Mouse (Mus musculus): ENCODE data around the gene Lrrc15. TPM values are rescaled to one million over a fixed set of nuclear protein-coding genes. Genes with fewer than 3 reads are reported as not detected.

The Lrrc15 gene
- polyA plus RNA-seq, 1 experiment from 2014 or later: 0.53 TPM

DNA sequence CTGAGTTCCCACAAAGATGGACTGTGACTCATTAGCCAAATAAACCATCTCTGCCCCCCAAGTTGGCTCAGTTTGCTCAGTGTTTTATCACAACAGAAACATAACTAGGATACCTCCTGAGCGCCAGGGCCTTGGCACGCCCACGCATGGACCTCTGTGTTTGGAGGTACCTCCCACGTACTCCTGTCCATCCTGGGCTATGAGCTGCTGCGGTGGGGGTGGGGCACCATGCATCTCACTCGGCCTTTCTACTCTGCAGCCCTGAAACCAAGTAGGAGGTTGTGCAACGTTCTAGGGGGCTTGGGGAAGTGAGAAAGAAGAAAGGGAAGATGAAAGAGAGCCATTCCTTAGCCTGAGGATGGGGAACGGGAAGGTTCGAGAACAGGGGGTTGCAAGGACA lies 25.3 kb downstream of the Lrrc15 start:
- WGBS: 79% methylated on average over 9 of the region's 9 CpGs
- Histone ChIP-seq H3K9me3 (replicated peaks) (no peaks in the 10 kb centered on the region), H3K4me1 (no peaks in the 10 kb centered on the region), H3K4me3 (no peak overlapping the region), H3K36me3 (no peaks in the 10 kb centered on the region), H3K9ac (no peak overlapping the region), H3K4me2 (replicated peaks) (no peak overlapping the region), H3K27me3 (peaks cover 12% of the 10 kb centered on the region; the same call in 1 of the 2 replicates), H3K27ac (no peak overlapping the region)
- ATAC-seq (ENCODE audit: low FRiP score): no peak

DNA sequence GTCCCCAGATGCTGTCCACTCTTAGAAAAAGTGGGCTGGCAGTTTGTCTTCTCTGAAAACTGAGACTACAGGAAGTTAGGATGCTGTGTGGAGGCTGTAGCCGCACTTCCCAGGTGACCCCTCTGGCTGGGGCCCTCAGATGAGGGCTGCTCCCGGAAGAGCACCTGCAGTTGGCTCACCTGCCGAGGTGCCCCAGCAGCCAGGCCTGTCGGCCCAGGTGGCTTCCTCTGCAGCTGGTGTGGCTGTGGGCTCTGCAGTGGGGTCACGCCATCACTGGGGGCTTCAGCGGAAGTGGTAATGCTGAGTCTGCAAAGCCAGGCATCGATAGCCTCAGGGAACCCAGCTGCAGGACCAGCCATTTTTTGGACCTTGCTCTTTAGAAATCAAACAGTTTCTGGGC lies 28.0 kb downstream of the Lrrc15 start:
- no peak overlapping the region for H3K27ac ChIP-seq
- peaks cover 31% of the 10 kb centered on the region for H3K27me3 ChIP-seq
- H3K36me3 ChIP-seq: no peaks in the 10 kb centered on the region
- H3K4me1 ChIP-seq: 0 out of 2 replicates have a peak, but pooled peaks cover 6% of the 10 kb centered on the region
- H3K4me2 ChIP-seq (replicated peaks): no peak overlapping the region
- no peak overlapping the region for H3K4me3 ChIP-seq
- 70% methylated on average over 7 of the region's 7 CpGs for WGBS
- no peak overlapping the region for H3K9ac ChIP-seq
- no peaks in the 10 kb centered on the region for H3K9me3 ChIP-seq (replicated peaks)
- ATAC-seq (ENCODE audit: low FRiP score): no peak

DNA sequence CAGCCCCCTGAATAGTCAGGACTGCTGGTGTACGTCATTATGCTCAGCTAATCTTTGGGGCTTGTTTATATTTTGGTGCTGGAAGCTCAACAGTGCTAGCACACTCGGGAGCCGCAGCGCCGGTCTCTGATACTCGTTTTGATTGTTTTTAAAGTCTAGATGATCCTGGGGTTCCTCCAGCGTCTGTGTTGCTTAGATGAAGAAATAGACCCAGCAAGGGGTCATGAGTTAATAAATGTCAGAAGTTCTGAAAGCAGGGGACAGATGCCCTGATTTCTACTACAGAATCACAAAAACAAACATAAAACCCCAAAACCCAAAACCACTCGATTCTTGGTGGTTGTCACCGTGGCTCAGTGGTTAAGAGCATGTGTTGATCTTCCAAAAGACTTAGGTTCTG lies 29.2 kb downstream of the Lrrc15 start:
- Histone ChIP-seq H3K27ac (no peak overlapping the region), H3K9ac (no peak overlapping the region), H3K27me3 (peaks cover 40% of the 10 kb centered on the region), H3K4me2 (replicated peaks) (no peak overlapping the region), H3K9me3 (replicated peaks) (no peaks in the 10 kb centered on the region), H3K36me3 (no peaks in the 10 kb centered on the region), H3K4me1 (0 out of 2 replicates have a peak, but pooled peaks cover 6% of the 10 kb centered on the region), H3K4me3 (no peak overlapping the region)
- WGBS: 76% methylated on average over 9 of the region's 9 CpGs
- no peak for ATAC-seq (ENCODE audit: low FRiP score)

DNA sequence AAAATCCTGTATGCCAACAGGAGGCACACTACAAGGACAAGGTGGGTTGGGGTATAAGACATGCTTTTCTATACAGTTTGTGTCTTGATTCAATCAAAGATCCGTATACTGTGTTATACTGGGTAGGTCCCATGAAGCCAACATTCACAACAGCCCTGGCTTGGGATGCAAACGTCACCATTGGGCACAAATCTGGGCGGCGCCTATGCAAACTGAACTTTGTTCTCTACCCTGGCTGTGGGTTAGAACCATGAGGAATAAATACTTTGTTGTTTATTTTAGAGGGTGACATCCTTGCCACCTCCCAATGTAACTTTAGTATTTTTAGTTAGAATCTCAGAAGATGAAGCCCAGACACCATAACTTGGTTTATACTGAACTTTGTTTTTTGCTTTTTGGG lies 29.7 kb downstream of the Lrrc15 start:
- Histone ChIP-seq H3K4me3 (no peak overlapping the region), H3K36me3 (no peaks in the 10 kb centered on the region), H3K4me1 (0 out of 2 replicates have a peak, but pooled peaks cover 6% of the 10 kb centered on the region), H3K9ac (no peak overlapping the region), H3K27me3 (peaks cover 40% of the 10 kb centered on the region), H3K9me3 (replicated peaks) (no peaks in the 10 kb centered on the region), H3K4me2 (replicated peaks) (no peak overlapping the region), H3K27ac (no peak overlapping the region)
- 90% methylated on average over 4 of the region's 4 CpGs for WGBS
- ATAC-seq (ENCODE audit: low FRiP score): no peak

DNA sequence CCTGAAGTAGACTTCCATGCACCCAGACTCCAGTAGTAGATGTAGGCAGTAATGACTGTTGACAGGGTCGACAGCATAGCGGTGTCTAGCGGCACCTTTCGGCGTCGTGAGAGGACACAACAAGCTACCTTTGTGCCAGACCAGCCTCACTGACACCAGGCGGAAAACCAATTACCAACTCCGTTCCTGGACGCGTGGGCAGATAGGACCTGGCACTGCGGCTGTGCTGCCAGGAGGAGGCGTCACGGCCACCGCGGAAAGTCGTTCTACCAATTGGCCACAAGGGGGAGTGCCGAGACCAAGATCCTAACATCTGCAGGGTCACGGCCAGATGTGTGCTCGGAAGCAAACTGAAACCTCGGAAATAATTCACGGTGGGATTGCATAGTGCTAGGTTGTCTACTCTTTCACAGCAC lies 31.0 kb downstream of the Lrrc15 start:
- H3K9me3 ChIP-seq (replicated peaks): no peaks in the 10 kb centered on the region
- H3K4me3 ChIP-seq: no peak overlapping the region
- 2% methylated on average over 21 of the region's 21 CpGs for WGBS
- H3K9ac ChIP-seq: no peak overlapping the region
- H3K36me3 ChIP-seq: no peaks in the 10 kb centered on the region
- no peak overlapping the region for H3K27ac ChIP-seq
- ATAC-seq (ENCODE audit: low FRiP score): peak; percentile 68
- H3K27me3 ChIP-seq: peaks cover 36% of the 10 kb centered on the region
- 0 out of 2 replicates have a peak, but pooled peaks cover 6% of the 10 kb centered on the region for H3K4me1 ChIP-seq
- peak overlapping the region; percentile 32 for H3K4me2 ChIP-seq (replicated peaks)

DNA sequence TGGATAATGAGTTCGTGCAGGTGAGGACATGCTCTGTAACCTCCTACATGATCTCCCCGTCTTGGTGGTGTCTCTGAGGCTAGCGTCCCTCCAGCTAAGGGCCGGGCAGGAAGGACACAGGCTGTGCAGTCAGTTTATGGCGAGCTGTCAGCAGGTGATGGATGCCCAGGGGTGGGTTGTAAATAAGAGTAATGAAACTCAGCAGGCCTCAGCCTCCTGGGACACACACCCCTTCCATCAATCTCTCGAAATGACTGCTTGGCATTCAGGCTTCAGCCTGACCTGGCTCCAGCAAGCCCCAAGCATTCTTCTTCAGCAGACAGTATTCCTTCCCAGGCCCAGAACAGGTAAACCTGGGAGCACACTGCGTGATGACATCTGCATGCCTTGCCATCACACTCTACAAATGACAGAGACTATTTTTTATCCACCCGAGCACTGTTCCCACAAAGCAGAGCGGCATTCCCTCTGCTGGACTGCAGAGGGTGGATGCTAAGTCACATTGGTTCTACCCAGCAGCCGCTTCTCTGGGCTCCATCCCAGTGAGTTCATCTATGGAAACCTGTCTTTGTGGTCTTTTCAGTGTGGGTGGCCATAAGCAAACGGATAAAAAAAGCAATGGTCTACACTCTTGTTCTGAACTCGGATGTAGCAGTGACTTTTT lies 38.9 kb downstream of the Lrrc15 start:
- H3K27ac ChIP-seq: no peak overlapping the region
- H3K36me3 ChIP-seq: no peaks in the 10 kb centered on the region
- H3K4me2 ChIP-seq (replicated peaks): no peak overlapping the region
- H3K9me3 ChIP-seq (replicated peaks): 0 out of 2 replicates have a peak, but pooled peaks cover 2% of the 10 kb centered on the region
- H3K4me3 ChIP-seq: no peak overlapping the region
- peaks cover 34% of the 10 kb centered on the region for H3K27me3 ChIP-seq
- no peak overlapping the region for H3K9ac ChIP-seq
- ATAC-seq (ENCODE audit: low FRiP score): peak; percentile 64; the same call in 1 of the 2 replicates
- 47% methylated on average over 12 of the region's 12 CpGs for WGBS
- 0 out of 2 replicates have a peak, but pooled peaks cover 6% of the 10 kb centered on the region for H3K4me1 ChIP-seq

DNA sequence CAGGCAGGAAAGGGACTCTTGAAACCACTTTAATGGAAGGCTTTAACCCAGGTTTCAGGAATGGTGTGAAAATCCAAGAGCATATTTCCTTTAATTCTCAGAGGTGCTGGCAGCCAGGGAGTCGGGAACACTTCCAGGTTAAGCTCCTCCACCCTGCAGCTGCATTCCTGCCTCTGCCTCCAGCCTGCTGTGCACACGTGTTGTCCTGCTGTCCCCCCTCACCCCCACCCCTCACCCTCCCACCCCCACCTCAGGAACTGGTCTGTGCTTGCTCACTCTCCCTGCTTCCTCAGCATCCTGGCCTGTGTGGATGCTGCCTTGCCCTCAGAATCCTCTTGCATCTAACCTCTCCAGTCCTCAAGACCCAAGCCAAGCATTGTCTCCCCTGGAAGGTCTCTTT lies 41.4 kb downstream of the Lrrc15 start:
- Histone ChIP-seq H3K4me3 (no peak overlapping the region), H3K36me3 (no peaks in the 10 kb centered on the region), H3K4me2 (replicated peaks) (no peak overlapping the region), H3K9me3 (replicated peaks) (0 out of 2 replicates have a peak, but pooled peaks cover 1% of the 10 kb centered on the region), H3K27ac (no peak overlapping the region), H3K4me1 (peaks cover 10% of the 10 kb centered on the region; the same call in 1 of the 2 replicates), H3K27me3 (peaks cover 59% of the 10 kb centered on the region), H3K9ac (no peak overlapping the region)
- 33% methylated on average over 2 of the region's 2 CpGs for WGBS
- no peak for ATAC-seq (ENCODE audit: low FRiP score)

DNA sequence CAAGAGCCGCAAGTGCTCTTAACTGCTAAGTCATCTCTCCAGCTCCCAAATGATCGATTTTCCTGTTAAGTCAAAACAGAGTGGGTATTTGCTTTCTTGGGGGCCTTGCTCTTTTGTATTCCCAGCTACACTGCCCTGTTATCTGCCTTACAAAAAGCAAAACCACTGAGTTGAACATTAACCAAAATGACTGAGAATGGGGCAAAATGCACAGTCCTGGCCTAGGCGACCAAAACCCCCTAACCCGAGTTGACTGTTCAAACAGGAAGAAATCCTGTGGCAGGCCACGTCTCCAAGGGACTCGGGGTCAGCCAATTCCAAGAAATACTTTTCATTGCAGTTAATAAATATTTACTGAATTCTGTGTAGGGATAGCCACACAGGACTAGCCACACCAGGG lies 44.3 kb downstream of the Lrrc15 start:
- Histone ChIP-seq H3K4me1 (peaks cover 19% of the 10 kb centered on the region), H3K36me3 (no peaks in the 10 kb centered on the region), H3K4me3 (no peak overlapping the region), H3K27ac (no peak overlapping the region), H3K9me3 (replicated peaks) (no peaks in the 10 kb centered on the region), H3K27me3 (peaks cover 78% of the 10 kb centered on the region), H3K4me2 (replicated peaks) (no peak overlapping the region), H3K9ac (no peak overlapping the region)
- WGBS: 64% methylated on average over 6 of the region's 6 CpGs
- ATAC-seq (ENCODE audit: low FRiP score): no peak

DNA sequence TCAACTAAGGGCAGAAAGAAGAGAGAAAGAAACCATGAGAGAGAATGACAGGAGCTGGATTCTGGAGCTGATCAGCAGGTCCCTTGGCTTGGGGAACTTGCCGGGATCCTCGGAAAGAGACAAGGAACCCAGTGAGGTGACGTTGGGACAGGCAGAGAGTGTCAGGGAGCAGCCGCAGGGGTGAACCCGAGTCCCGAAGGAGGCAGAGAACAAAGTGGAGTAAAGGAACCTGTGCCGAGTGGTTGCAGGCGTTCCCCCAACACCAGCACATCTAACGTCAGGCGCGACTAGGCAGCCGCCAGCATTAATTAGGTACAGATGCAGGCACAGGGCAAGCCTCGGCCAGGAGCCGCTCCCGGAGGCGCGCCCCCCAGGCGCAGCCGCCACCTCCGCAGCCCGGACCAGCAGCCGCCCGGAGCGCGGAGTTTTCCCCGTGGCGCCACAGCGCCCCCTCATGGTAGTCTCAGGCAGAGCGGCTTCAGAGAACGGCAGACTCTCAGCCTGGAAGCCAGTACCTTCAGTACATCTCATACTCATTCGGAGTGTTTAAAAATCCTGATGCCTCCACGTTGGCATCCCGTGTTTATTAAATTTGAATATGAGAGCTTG lies 46.9 kb downstream of the Lrrc15 start:
- Histone ChIP-seq H3K9ac (no peak overlapping the region), H3K9me3 (replicated peaks) (no peaks in the 10 kb centered on the region), H3K4me1 (peaks cover 12% of the 10 kb centered on the region), H3K27me3 (peaks cover 88% of the 10 kb centered on the region), H3K4me3 (peak overlapping the region; percentile 27), H3K27ac (peak overlapping the region; percentile 32; the same call in 1 of the 2 replicates), H3K4me2 (replicated peaks) (peak overlapping the region; percentile 54), H3K36me3 (no peaks in the 10 kb centered on the region)
- ATAC-seq (ENCODE audit: low FRiP score): peak; percentile 63
- 2% methylated on average over 31 of the region's 33 CpGs for WGBS

DNA sequence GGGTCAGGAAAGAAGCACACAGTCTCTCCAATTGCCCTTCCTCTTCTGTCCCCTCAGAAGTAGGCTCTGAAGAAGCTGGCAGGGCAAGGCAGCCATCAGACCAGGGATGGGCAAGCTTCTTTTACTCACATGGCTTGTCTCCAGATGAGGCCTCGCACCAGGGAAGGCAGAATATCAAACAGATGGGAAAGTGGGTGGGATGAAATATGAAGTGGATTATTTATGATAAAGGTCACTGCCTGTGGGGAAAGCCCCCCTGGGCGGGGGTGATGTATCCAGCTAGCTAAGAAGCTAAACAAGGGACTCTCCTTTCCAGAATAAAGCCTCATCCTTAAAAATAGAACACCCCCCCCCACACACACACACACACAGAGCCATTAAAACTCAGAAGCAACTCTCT lies 47.5 kb downstream of the Lrrc15 start:
- peak overlapping the region; percentile 32; the same call in 1 of the 2 replicates for H3K27ac ChIP-seq
- no peak for ATAC-seq (ENCODE audit: low FRiP score)
- H3K9me3 ChIP-seq (replicated peaks): no peaks in the 10 kb centered on the region
- peaks cover 12% of the 10 kb centered on the region for H3K4me1 ChIP-seq
- H3K36me3 ChIP-seq: no peaks in the 10 kb centered on the region
- peaks cover 88% of the 10 kb centered on the region for H3K27me3 ChIP-seq
- no peak overlapping the region for H3K9ac ChIP-seq
- 47% methylated on average over 2 of the region's 2 CpGs for WGBS
- no peak overlapping the region for H3K4me3 ChIP-seq
- no peak overlapping the region for H3K4me2 ChIP-seq (replicated peaks)

DNA sequence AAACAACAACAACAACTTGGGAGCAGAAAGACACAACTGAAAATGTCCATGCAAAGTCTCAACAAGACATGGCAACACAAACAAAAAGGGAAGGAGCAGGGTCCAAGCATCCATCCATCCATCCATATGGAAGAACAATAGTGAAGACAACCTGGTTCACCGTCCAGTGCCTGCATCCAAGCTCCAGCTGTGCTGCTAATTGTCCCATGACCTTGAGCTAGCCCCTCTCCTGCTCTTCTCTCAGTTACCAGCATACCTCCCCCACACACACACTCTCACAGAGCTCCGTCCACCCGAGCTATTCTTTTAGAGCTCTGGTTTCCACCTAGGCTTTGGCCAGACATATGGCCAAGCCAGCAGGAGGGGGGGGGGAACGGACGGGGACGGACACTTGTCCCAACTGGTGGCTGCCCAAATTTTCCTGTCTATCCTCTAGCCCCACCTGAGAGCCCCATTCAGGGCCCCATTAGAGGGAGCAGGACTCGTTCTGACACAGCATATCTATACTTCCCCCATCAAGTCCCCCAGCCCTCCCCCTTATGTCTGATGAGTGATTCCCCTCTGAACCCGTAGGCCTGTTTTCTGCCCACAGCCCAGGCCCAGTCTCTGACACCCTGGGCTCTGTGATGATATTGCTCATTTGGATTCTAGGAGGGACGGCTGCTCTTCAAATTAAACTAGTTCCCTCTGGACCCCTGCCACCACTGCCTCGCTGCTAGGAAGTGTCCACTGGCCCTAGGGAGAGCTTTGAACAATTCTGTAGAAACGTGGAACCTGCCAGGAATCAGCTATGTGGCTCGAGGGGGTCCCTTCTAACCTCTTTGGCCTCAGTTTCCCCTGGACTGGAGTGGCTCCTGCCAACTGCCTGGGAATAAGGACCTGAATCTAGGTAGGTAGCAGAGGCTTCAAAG lies 48.2 kb downstream of the Lrrc15 start:
- Histone ChIP-seq H3K9ac (no peak overlapping the region), H3K27me3 (peaks cover 84% of the 10 kb centered on the region), H3K9me3 (replicated peaks) (no peaks in the 10 kb centered on the region), H3K4me3 (no peak overlapping the region), H3K4me2 (replicated peaks) (no peak overlapping the region), H3K4me1 (peaks cover 12% of the 10 kb centered on the region), H3K36me3 (no peaks in the 10 kb centered on the region), H3K27ac (no peak overlapping the region)
- ATAC-seq (ENCODE audit: low FRiP score): peak; percentile 26; the same call in 1 of the 2 replicates
- WGBS: 52% methylated on average over 12 of the region's 12 CpGs

DNA sequence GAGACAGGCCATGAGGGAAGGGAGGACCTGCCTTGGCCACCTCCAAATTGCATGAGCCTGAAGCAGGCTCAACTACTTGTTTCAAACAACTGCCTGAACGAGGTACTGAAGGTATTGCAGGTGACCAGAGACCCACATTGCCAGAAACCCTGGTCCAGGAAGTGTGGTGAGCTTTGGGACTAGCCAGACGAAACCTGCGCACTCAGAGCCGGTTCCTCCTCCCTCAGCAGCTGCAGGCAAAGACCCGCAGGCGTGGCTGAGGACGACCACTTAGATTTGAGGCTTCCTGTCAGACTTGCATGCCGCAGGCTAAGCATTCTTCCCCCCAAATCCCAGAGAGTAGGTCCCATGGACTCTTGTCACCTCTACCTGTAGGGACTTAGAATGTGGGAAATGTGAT lies 49.0 kb downstream of the Lrrc15 start:
- peaks cover 12% of the 10 kb centered on the region for H3K4me1 ChIP-seq
- no peak for ATAC-seq (ENCODE audit: low FRiP score)
- H3K9ac ChIP-seq: no peak overlapping the region
- no peak overlapping the region for H3K4me2 ChIP-seq (replicated peaks)
- no peak overlapping the region for H3K4me3 ChIP-seq
- H3K27me3 ChIP-seq: peaks cover 85% of the 10 kb centered on the region
- 51% methylated on average over 8 of the region's 8 CpGs for WGBS
- no peaks in the 10 kb centered on the region for H3K9me3 ChIP-seq (replicated peaks)
- no peak overlapping the region for H3K27ac ChIP-seq
- H3K36me3 ChIP-seq: no peaks in the 10 kb centered on the region
